Mouse (Mus musculus): Measurements from ENCODE around the gene 9530053A07Rik. TPM values are rescaled to one million over a fixed set of nuclear protein-coding genes. Genes with fewer than 3 reads are reported as not detected.
A peak's percentile ranks its signal among the peaks of the same experiment; 100 is the strongest.

Gene 9530053A07Rik
- total RNA-seq, 1 experiment from 2014 or later, result not detected

- ATAC-seq (replicated peaks; ENCODE audit: low read depth, poor library complexity, severe bottlenecking), result peak; percentile 82
Measured at GRCm38 (mm10) chr7:28214142-28214541, 84.9 kb downstream of the 9530053A07Rik start.

Other genes with a start within 250 kb of the 9530053A07Rik start
- gene Zfp974, start 200.0 kb upstream of the 9530053A07Rik start, total RNA-seq (2017), result 3.2 and 5.0 TPM in 2 replicates
- gene Zfp780b, start 150.3 kb upstream of the 9530053A07Rik start, total RNA-seq (2017), result 18.2 and 18.6 TPM in 2 replicates
- 11.0 and 24.0 TPM in 2 replicates for gene Zfp850, start 115.4 kb upstream of the 9530053A07Rik start, total RNA-seq (2017)
- gene Psmc4, start 79.4 kb upstream of the 9530053A07Rik start, total RNA-seq (2017), result 144 and 150 TPM in 2 replicates
- not detected in 2 replicates for gene Fcgbp, start 58.2 kb upstream of the 9530053A07Rik start, total RNA-seq (2017)
- 193 and 260 TPM in 2 replicates for gene Fbl, start 40.2 kb downstream of the 9530053A07Rik start, total RNA-seq (2017)
- 2.4 and 3.3 TPM in 2 replicates for gene Dyrk1b, start 50.0 kb downstream of the 9530053A07Rik start, total RNA-seq (2017)
- 0.87 and 2.7 TPM in 2 replicates for gene Eid2, start 138.4 kb downstream of the 9530053A07Rik start, total RNA-seq (2017)
- gene Eid2b, start 148.3 kb downstream of the 9530053A07Rik start, total RNA-seq (2017), result 1.9 and 4.7 TPM in 2 replicates
- not detected in 2 replicates for gene Selenov, start 161.7 kb downstream of the 9530053A07Rik start, total RNA-seq (2017)
- gene Dll3, start 172.8 kb downstream of the 9530053A07Rik start, total RNA-seq (2017), result not detected in 2 replicates
- 49.6 and 63.8 TPM in 2 replicates for gene Timm50, start 182.6 kb downstream of the 9530053A07Rik start, total RNA-seq (2017)
- 63.4 and 68.1 TPM in 2 replicates for gene Supt5, start 209.3 kb downstream of the 9530053A07Rik start, total RNA-seq (2017)
- 960 and 1,032 TPM in 2 replicates for gene Rps16, start 221.2 kb downstream of the 9530053A07Rik start, total RNA-seq (2017)
- 2.1 and 3.9 TPM in 2 replicates for gene Plekhg2, start 243.1 kb downstream of the 9530053A07Rik start, total RNA-seq (2017)

Data from common myeloid progenitor, adult 5-6 weeks (primary cell).